Comparison of ENCODE assay signal across 21 mouse cellular contexts in genomic region chr11:28709511-28709910, GRCm38 (mm10).
DNase-seq lines count a peak whose midpoint lies in the region; ATAC-seq lines count a peak whose summit lies in the region.
"Had no signal": no experiment of that assay in that cellular context is flagged by ENCODE, and none has a peak within 500 bp of the region (broad histone marks: within the 10 kb centered on the region; RNA-seq: fewer than 3 reads in every experiment).

No protein-coding gene starts in this region.

- no peak overlapping the region for H3K4me2 ChIP-seq in kidney, embryonic 14.5 days (replicated peaks; ENCODE audit: low read depth, low read length)

- peaks cover 5% of the 10 kb centered on the region; the same call in 1 of the 2 replicates for H3K4me1 ChIP-seq in heart, embryonic 10.5 days
- no peaks in the 10 kb centered on the region for H3K4me1 ChIP-seq in kidney, embryonic 14.5 days (ENCODE audit: control insufficient read depth, insufficient read depth, low read length)

- no peaks in the 10 kb centered on the region for H3K36me3 ChIP-seq in heart, embryonic 10.5 days
- H3K36me3 ChIP-seq in kidney, embryonic 14.5 days (ENCODE audit: control insufficient read depth, insufficient read depth, low read length), result no peaks in the 10 kb centered on the region
- H3K36me3 ChIP-seq: G1E had no signal

- WGBS in heart, embryonic 10.5 days, result 46% methylated on average over 3 of the region's 3 CpGs
- 84% methylated on average over 3 of the region's 3 CpGs for WGBS in kidney, embryonic 14.5 days

- peak; percentile 87 for DNase-seq in heart, adult 11 months
- DNase-seq in heart, embryonic 10.5 days (ENCODE audit: low spot score), result no peak
- peak; percentile 28 for DNase-seq in retina, embryonic 14.5 days (ENCODE audit: low spot score)
- DNase-seq in retina, postnatal 1 day, result peak; percentile 59
- DNase-seq: adrenal gland, adult 2 months; adrenal gland, adult 8-10 months; adrenal gland, postnatal 10 days; adrenal gland, postnatal 14 days; adrenal gland, postnatal 25 days; adrenal gland, postnatal 36 days; B cell, adult 2 months; cerebellum, adult 11 months; cerebellum, adult 11-12 months; cerebellum, adult 18-20 months had no signal

- no peak for ATAC-seq in kidney, embryonic 14.5 days (ENCODE audit: low FRiP score, low TSS enrichment)
- no peak for ATAC-seq in monocyte, adult 5-6 weeks (replicated peaks; ENCODE audit: insufficient number of reproducible peaks, low FRiP score, low TSS enrichment, poor library complexity, severe bottlenecking)
- ATAC-seq: activated CD4-positive, CD25-positive, alpha-beta regulatory T cell, adult 4 months; CD4-positive, CD25-positive, alpha-beta regulatory T cell, adult 4 months; Patski had no signal

- no peak overlapping the region for H3K4me3 ChIP-seq in heart, embryonic 10.5 days
- H3K4me3 ChIP-seq in kidney, embryonic 14.5 days (ENCODE audit: low read length), result no peak overlapping the region

- no peak overlapping the region for H3K9ac ChIP-seq in kidney, embryonic 14.5 days (ENCODE audit: low read depth, low read length)

- no peak overlapping the region for H3K27ac ChIP-seq in heart, embryonic 10.5 days
- no peak overlapping the region for H3K27ac ChIP-seq in kidney, embryonic 14.5 days (ENCODE audit: low read depth, low read length)

- no peaks in the 10 kb centered on the region for H3K27me3 ChIP-seq in heart, embryonic 10.5 days (ENCODE audit: insufficient read depth, poor library complexity, severe bottlenecking)
- no peaks in the 10 kb centered on the region for H3K27me3 ChIP-seq in kidney, embryonic 14.5 days (ENCODE audit: control insufficient read depth, insufficient read depth, low read length)
- H3K27me3 ChIP-seq: CH12.LX had no signal

- no peaks in the 10 kb centered on the region for H3K9me3 ChIP-seq in heart, embryonic 10.5 days
- no peaks in the 10 kb centered on the region for H3K9me3 ChIP-seq in kidney, embryonic 14.5 days (ENCODE audit: control insufficient read depth, low read length)
- H3K9me3 ChIP-seq: G1E had no signal
